Mouse (Mus musculus): ENCODE data around the gene Layn. TPM values are rescaled to one million over a fixed set of nuclear protein-coding genes. Genes with fewer than 3 reads are reported as not detected.

Layn gene
- polyA plus RNA-seq, 1 experiment from 2014 or later: 8.4 TPM

MicroRNAs within 50 kb of the gene (microRNA counts, 519-probe panel; counts per million panel counts)
- microRNA mmu-miR-34b-3p (1,929 counts per million, percentile 23 among the panel's probes with 10 or more counts), microRNA mmu-miR-34b-5p (2,109 counts per million, percentile 28 among the panel's probes with 10 or more counts), microRNA mmu-miR-34c (4,148 counts per million, percentile 80 among the panel's probes with 10 or more counts)

Small RNA genes within 50 kb of the gene (microRNA-seq; reads per million reads assigned to microRNA genes)
- 26.1 reads per million, percentile 38 among the genes with 10 or more reads in this experiment for gene Mir34b
- gene Mir34c: 623 reads per million, percentile 71 among the genes with 10 or more reads in this experiment

Other genes with a start within 250 kb of the Layn start
- gene Ppp2r1b, start 231.8 kb downstream of the Layn start, polyA plus RNA-seq (2015; fragmentation: Nextera tagmentation; extraction: Ambion mirVana): 74.3 and 77.3 TPM in 2 replicates
- gene Sik2, start 68.0 kb downstream of the Layn start, polyA plus RNA-seq (2015; fragmentation: Nextera tagmentation; extraction: Ambion mirVana): 15.1 and 17.9 TPM in 2 replicates
- gene Btg4, start 16.2 kb downstream of the Layn start, polyA plus RNA-seq (2015; fragmentation: Nextera tagmentation; extraction: Ambion mirVana): not detected in 2 replicates
- not detected in 2 replicates for gene 4833427G06Rik, start 25.0 kb upstream of the Layn start, polyA plus RNA-seq (2015; fragmentation: Nextera tagmentation; extraction: Ambion mirVana)
- gene Gm32742, start 88.4 kb upstream of the Layn start, polyA plus RNA-seq (2015; fragmentation: Nextera tagmentation; extraction: Ambion mirVana): not detected in 2 replicates
- not detected in 2 replicates for gene Pou2af1, start 136.6 kb upstream of the Layn start, polyA plus RNA-seq (2015; fragmentation: Nextera tagmentation; extraction: Ambion mirVana)
- gene Colca2, start 201.5 kb upstream of the Layn start, polyA plus RNA-seq (2015; fragmentation: Nextera tagmentation; extraction: Ambion mirVana): 3.0 and 3.3 TPM in 2 replicates

Data from limb, embryonic 13.5 days (tissue).